Mouse (Mus musculus): Measurements from ENCODE around the gene Ubtd2.
"Not testable (repeated sequence)": the region's sequence is repeated elsewhere in the genome, so short reads cannot be mapped to it uniquely, and the experiment has no call there.

Ubtd2 gene

GRCm38 (mm10) chr11:32464282-32464681 lies 9.1 kb downstream of the Ubtd2 start:
- no peak for DNase-seq (ENCODE audit: extremely low read depth, low read depth)

GRCm38 (mm10) chr11:32471925-32472324 lies 16.8 kb downstream of the Ubtd2 start:
- no peak for DNase-seq (ENCODE audit: extremely low read depth, low read depth)

GRCm38 (mm10) chr11:32474725-32475124 lies 19.6 kb downstream of the Ubtd2 start:
- no peak for DNase-seq (ENCODE audit: extremely low read depth, low read depth)

GRCm38 (mm10) chr11:32475487-32476236 lies 20.5 kb downstream of the Ubtd2 start:
- DNase-seq (ENCODE audit: extremely low read depth, low read depth) = no peak

- DNase-seq (ENCODE audit: extremely low read depth, low read depth) = no peak
Measured at GRCm38 (mm10) chr11:32481525-32481924, 26.4 kb downstream of the Ubtd2 start.

GRCm38 (mm10) chr11:32485290-32485689 lies 30.1 kb downstream of the Ubtd2 start:
- no peak for DNase-seq (ENCODE audit: extremely low read depth, low read depth)

GRCm38 (mm10) chr11:32486621-32487020 lies 31.5 kb downstream of the Ubtd2 start:
- no peak for DNase-seq (ENCODE audit: extremely low read depth, low read depth)

GRCm38 (mm10) chr11:32487501-32487900 lies 32.3 kb downstream of the Ubtd2 start:
- no peak for DNase-seq (ENCODE audit: extremely low read depth, low read depth)

- DNase-seq (ENCODE audit: extremely low read depth, low read depth) = no peak
Measured at GRCm38 (mm10) chr11:32488344-32488743, 33.2 kb downstream of the Ubtd2 start.

GRCm38 (mm10) chr11:32488808-32489670 lies 33.9 kb downstream of the Ubtd2 start:
- DNase-seq (ENCODE audit: extremely low read depth, low read depth) = peak; percentile 79

GRCm38 (mm10) chr11:32491079-32491478 lies 35.9 kb downstream of the Ubtd2 start:
- DNase-seq (ENCODE audit: extremely low read depth, low read depth) = no peak

- peak; percentile 32 for DNase-seq (ENCODE audit: extremely low read depth, low read depth)
Measured at GRCm38 (mm10) chr11:32493312-32493711, 38.1 kb downstream of the Ubtd2 start.

- DNase-seq (ENCODE audit: extremely low read depth, low read depth) = no peak
Measured at GRCm38 (mm10) chr11:32495283-32495682, 40.1 kb downstream of the Ubtd2 start.

GRCm38 (mm10) chr11:32498757-32499535 lies 43.8 kb downstream of the Ubtd2 start:
- DNase-seq (ENCODE audit: extremely low read depth, low read depth) = no peak

- no peak for DNase-seq (ENCODE audit: extremely low read depth, low read depth)
Measured at GRCm38 (mm10) chr11:32499931-32500330, 44.8 kb downstream of the Ubtd2 start.

GRCm38 (mm10) chr11:32503711-32504110 lies 48.5 kb downstream of the Ubtd2 start:
- no peak for DNase-seq (ENCODE audit: extremely low read depth, low read depth)

GRCm38 (mm10) chr11:32505091-32505739 lies 50.0 kb downstream of the Ubtd2 start:
- DNase-seq (ENCODE audit: extremely low read depth, low read depth) = no peak

GRCm38 (mm10) chr11:32510930-32511329 lies 55.8 kb downstream of the Ubtd2 start:
- DNase-seq (ENCODE audit: extremely low read depth, low read depth) = no peak

GRCm38 (mm10) chr11:32514853-32515252 lies 59.7 kb downstream of the Ubtd2 start:
- DNase-seq (ENCODE audit: extremely low read depth, low read depth) = not testable (repeated sequence)

GRCm38 (mm10) chr11:32516091-32516490 lies 60.9 kb downstream of the Ubtd2 start:
- DNase-seq (ENCODE audit: extremely low read depth, low read depth) = no peak
